Mouse (Mus musculus): Measurements from ENCODE around the gene S1pr1.

Gene S1pr1

GRCm38 (mm10) chr3:115714671-115715651, at the start of gene S1pr1:
TSS of gene S1pr1 (minus strand) at chr3:115715072.
- DNase-seq (ENCODE audit: low spot score): peak; percentile 52

GRCm38 (mm10) chr3:115763292-115763691, 48.4 kb upstream of the S1pr1 start:
- no peak for DNase-seq (ENCODE audit: low spot score)

GRCm38 (mm10) chr3:115762841-115763240, 48.0 kb upstream of the S1pr1 start:
- no peak for DNase-seq (ENCODE audit: low spot score)

- DNase-seq (ENCODE audit: low spot score): no peak
Observed at GRCm38 (mm10) chr3:115759659-115760058, 44.8 kb upstream of the S1pr1 start.

GRCm38 (mm10) chr3:115758455-115758912, 43.6 kb upstream of the S1pr1 start:
- peak; percentile 11 for DNase-seq (ENCODE audit: low spot score)

- DNase-seq (ENCODE audit: low spot score): no peak
Observed at GRCm38 (mm10) chr3:115754466-115754865, 39.6 kb upstream of the S1pr1 start.

GRCm38 (mm10) chr3:115750369-115750768, 35.5 kb upstream of the S1pr1 start:
- no peak for DNase-seq (ENCODE audit: low spot score)

GRCm38 (mm10) chr3:115748289-115748989, 33.6 kb upstream of the S1pr1 start:
- DNase-seq (ENCODE audit: low spot score): no peak

- no peak for DNase-seq (ENCODE audit: low spot score)
Observed at GRCm38 (mm10) chr3:115746511-115746910, 31.6 kb upstream of the S1pr1 start.

GRCm38 (mm10) chr3:115745088-115745487, 30.2 kb upstream of the S1pr1 start:
- no peak for DNase-seq (ENCODE audit: low spot score)

- DNase-seq (ENCODE audit: low spot score): no peak
Observed at GRCm38 (mm10) chr3:115738524-115738923, 23.7 kb upstream of the S1pr1 start.

GRCm38 (mm10) chr3:115737785-115738318, 23.0 kb upstream of the S1pr1 start:
- DNase-seq (ENCODE audit: low spot score): no peak

- DNase-seq (ENCODE audit: low spot score): no peak
Observed at GRCm38 (mm10) chr3:115735540-115735939, 20.7 kb upstream of the S1pr1 start.

- DNase-seq (ENCODE audit: low spot score): no peak
Observed at GRCm38 (mm10) chr3:115734841-115735240, 20.0 kb upstream of the S1pr1 start.

GRCm38 (mm10) chr3:115730336-115730735, 15.5 kb upstream of the S1pr1 start:
- no peak for DNase-seq (ENCODE audit: low spot score)

- DNase-seq (ENCODE audit: low spot score): peak; percentile 47
Observed at GRCm38 (mm10) chr3:115729187-115729586, 14.3 kb upstream of the S1pr1 start.

GRCm38 (mm10) chr3:115728211-115728610, 13.3 kb upstream of the S1pr1 start:
- DNase-seq (ENCODE audit: low spot score): no peak

- DNase-seq (ENCODE audit: low spot score): no peak
Observed at GRCm38 (mm10) chr3:115718886-115719285, 4.0 kb upstream of the S1pr1 start.

- no peak for DNase-seq (ENCODE audit: low spot score)
Observed at GRCm38 (mm10) chr3:115715900-115716515, 1.1 kb upstream of the S1pr1 start.

GRCm38 (mm10) chr3:115714049-115714435, 830 bp downstream of the S1pr1 start:
- no peak for DNase-seq (ENCODE audit: low spot score)

- no peak for DNase-seq (ENCODE audit: low spot score)
Observed at GRCm38 (mm10) chr3:115713417-115714048, 1.3 kb downstream of the S1pr1 start.

- peak; percentile 49 for DNase-seq (ENCODE audit: low spot score)
Observed at GRCm38 (mm10) chr3:115712808-115713200, 2.1 kb downstream of the S1pr1 start.

Data from spleen, adult 12 weeks (tissue).